Mouse (Mus musculus): ENCODE results near the gene Gpank1. TPM values are rescaled to one million over a fixed set of nuclear protein-coding genes. Genes with fewer than 3 reads are reported as not detected.
A peak's percentile ranks its signal among the peaks of the same experiment; 100 is the strongest.

Gene Gpank1
- total and polyA plus RNA-seq, 3 experiments = 6.8 to 9.5 (median 8.5) TPM

DNA sequence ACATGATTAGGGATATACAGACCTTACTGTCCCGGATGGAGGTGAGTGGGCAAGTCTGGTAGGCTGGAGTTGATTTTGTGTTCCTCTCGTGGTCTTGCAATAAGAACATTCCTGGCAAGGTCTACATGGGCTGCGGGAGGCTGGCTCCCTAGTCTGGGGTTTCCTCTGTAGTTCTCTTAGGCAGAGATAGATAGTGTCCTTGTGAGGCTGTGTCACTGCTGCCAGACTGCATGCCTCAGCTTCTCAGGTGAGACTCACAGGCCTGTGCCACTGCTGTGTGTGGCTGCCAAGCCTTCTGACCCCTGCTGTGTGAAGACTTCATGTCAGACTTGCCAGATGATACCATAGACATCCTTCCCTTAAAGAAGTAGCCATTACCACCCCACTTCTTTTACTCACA lies 18.0 kb downstream of the Gpank1 start:
- Histone ChIP-seq H3K9ac (ENCODE audit: low read depth, low read length) (no peak overlapping the region), H3K27ac (no peak overlapping the region), H3K4me3 (no peak overlapping the region), H3K79me2 (replicated peaks; ENCODE audit: control insufficient read depth, insufficient read depth, low read length) (peaks cover 6% of the 10 kb centered on the region), H3K27me3 (ENCODE audit: control insufficient read depth, insufficient read depth, low read length) (no peaks in the 10 kb centered on the region), H3K4me1 (ENCODE audit: control insufficient read depth, insufficient read depth, low read length) (peaks cover 3% of the 10 kb centered on the region), H3K36me3 (ENCODE audit: control insufficient read depth, insufficient read depth, low read length) (no peaks in the 10 kb centered on the region; the same call in 1 of the 2 replicates)
- no peak for TF ChIP-seq CTCF (IDR thresholded peaks at IDR 0.05)
- TF ChIP-seq EP300 (IDR thresholded peaks at IDR 0.05; ENCODE audit: insufficient read depth, low read depth, low read length) = no peak
- no peak for TF ChIP-seq POLR2A (IDR thresholded peaks at IDR 0.05; ENCODE audit: insufficient read depth, low read depth, low read length)
- 85% methylated on average over 3 of the region's 3 CpGs for whole genome bisulfite sequencing
- DNase-seq = no peak
- intact Hi-C loops (cut with DNase I) = no loop called here

DNA sequence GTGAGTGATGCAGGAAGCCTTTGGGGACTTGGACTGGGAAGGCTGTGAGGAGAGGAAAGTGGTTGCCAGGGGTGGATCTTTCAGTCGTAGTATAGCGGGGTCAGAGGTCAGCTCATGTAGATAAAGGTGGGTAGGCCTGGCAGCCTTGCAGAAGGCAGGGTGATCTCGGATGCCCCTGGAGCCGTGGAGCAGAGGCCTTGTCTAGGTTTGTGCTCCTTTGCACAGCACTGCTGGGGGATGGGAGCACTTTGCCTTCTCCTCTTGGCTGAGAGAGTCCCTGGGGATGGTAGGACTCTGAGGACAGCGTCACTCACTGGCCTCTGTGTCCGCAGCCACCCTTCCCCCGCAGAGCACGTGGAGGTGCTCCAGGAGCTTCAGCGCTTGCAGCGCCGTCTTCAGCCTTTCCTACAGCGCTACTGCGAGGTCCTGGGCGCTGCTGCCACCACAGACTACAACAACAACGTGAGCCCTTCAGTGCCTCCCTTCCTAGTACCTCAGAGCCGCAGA lies 19.3 kb downstream of the Gpank1 start:
- TF ChIP-seq EP300 (IDR thresholded peaks at IDR 0.05; ENCODE audit: insufficient read depth, low read depth, low read length) (no peak), CTCF (IDR thresholded peaks at IDR 0.05) (no peak), POLR2A (IDR thresholded peaks at IDR 0.05; ENCODE audit: insufficient read depth, low read depth, low read length) (no peak)
- no peak overlapping the region for H3K27ac ChIP-seq
- intact Hi-C loops (cut with DNase I) = no loop called here
- no peaks in the 10 kb centered on the region; the same call in 1 of the 2 replicates for H3K36me3 ChIP-seq (ENCODE audit: control insufficient read depth, insufficient read depth, low read length)
- no peaks in the 10 kb centered on the region for H3K27me3 ChIP-seq (ENCODE audit: control insufficient read depth, insufficient read depth, low read length)
- H3K9ac ChIP-seq (ENCODE audit: low read depth, low read length) = no peak overlapping the region
- DNase-seq = no peak
- peaks cover 3% of the 10 kb centered on the region for H3K4me1 ChIP-seq (ENCODE audit: control insufficient read depth, insufficient read depth, low read length)
- H3K4me3 ChIP-seq = no peak overlapping the region
- peaks cover 6% of the 10 kb centered on the region for H3K79me2 ChIP-seq (replicated peaks; ENCODE audit: control insufficient read depth, insufficient read depth, low read length)
- 65% methylated on average over 16 of the region's 16 CpGs for WGBS

DNA sequence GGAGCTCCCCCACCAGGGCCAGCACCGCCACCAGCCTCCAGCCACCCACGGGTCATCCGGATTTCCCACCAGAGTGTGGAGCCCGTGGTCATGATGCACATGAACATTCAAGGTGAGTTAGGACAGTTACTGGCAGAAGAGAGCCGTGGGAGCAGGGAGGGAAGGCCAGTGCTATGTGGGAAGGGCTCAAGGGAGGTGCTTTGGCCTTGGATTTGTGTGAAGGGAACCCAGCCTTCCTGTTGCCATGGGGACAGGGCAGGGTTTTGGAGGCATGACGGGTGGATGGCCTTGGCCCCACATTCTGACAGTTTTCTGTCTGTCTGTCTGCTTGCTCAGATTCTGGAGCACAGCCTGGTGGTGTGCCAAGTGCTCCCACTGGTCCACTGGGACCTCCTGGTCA lies 20.7 kb downstream of the Gpank1 start:
- H3K36me3 ChIP-seq (ENCODE audit: control insufficient read depth, insufficient read depth, low read length) = no peaks in the 10 kb centered on the region; the same call in 1 of the 2 replicates
- H3K9ac ChIP-seq (ENCODE audit: low read depth, low read length) = no peak overlapping the region
- no peaks in the 10 kb centered on the region for H3K27me3 ChIP-seq (ENCODE audit: control insufficient read depth, insufficient read depth, low read length)
- DNase-seq = no peak
- intact Hi-C loops (cut with DNase I) = loop anchor here (1.0 kb wide), 1 partner anchor 10 kb away; no protein-coding TSS in a partner anchor
- H3K4me1 ChIP-seq (ENCODE audit: control insufficient read depth, insufficient read depth, low read length) = no peaks in the 10 kb centered on the region
- H3K4me3 ChIP-seq = no peak overlapping the region
- no peak for TF ChIP-seq POLR2A (IDR thresholded peaks at IDR 0.05; ENCODE audit: insufficient read depth, low read depth, low read length)
- no peak for TF ChIP-seq CTCF (IDR thresholded peaks at IDR 0.05)
- TF ChIP-seq EP300 (IDR thresholded peaks at IDR 0.05; ENCODE audit: insufficient read depth, low read depth, low read length) = no peak
- peaks cover 4% of the 10 kb centered on the region; the same call in 1 of the 2 replicates for H3K79me2 ChIP-seq (replicated peaks; ENCODE audit: control insufficient read depth, insufficient read depth, low read length)
- WGBS = 83% methylated on average over 6 of the region's 6 CpGs
- no peak overlapping the region for H3K27ac ChIP-seq

DNA sequence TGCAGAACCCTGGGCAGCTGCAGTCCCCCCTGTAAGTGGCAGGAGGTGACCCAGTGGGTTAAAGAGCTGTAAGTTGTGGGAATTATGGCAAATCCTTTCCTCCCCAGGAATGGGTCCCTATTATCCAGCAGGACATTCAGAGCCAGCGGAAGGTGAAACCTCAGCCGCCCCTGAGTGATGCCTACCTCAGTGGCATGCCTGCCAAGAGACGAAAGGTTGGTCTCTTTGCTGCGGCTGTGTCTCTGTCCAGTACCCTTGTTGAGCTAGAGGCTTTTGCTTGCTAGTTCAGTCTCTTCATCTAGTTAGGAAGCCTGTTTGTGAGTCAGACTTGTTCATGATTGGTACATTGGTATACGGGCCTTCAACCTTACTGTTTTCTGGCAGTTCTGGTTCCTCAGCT lies 24.9 kb downstream of the Gpank1 start:
- TF ChIP-seq POLR2A (IDR thresholded peaks at IDR 0.05; ENCODE audit: insufficient read depth, low read depth, low read length) (no peak), EP300 (IDR thresholded peaks at IDR 0.05; ENCODE audit: insufficient read depth, low read depth, low read length) (no peak), CTCF (IDR thresholded peaks at IDR 0.05) (no peak)
- Histone ChIP-seq H3K9ac (ENCODE audit: low read depth, low read length) (no peak overlapping the region), H3K4me3 (no peak overlapping the region), H3K4me1 (ENCODE audit: control insufficient read depth, insufficient read depth, low read length) (no peaks in the 10 kb centered on the region), H3K27me3 (ENCODE audit: control insufficient read depth, insufficient read depth, low read length) (no peaks in the 10 kb centered on the region), H3K36me3 (ENCODE audit: control insufficient read depth, insufficient read depth, low read length) (peaks cover 2% of the 10 kb centered on the region; the same call in 1 of the 2 replicates), H3K27ac (no peak overlapping the region), H3K79me2 (replicated peaks; ENCODE audit: control insufficient read depth, insufficient read depth, low read length) (no peaks in the 10 kb centered on the region)
- 86% methylated on average over 5 of the region's 5 CpGs for WGBS
- DNase-seq = no peak
- intact Hi-C loops (cut with DNase I) = no loop called here

DNA sequence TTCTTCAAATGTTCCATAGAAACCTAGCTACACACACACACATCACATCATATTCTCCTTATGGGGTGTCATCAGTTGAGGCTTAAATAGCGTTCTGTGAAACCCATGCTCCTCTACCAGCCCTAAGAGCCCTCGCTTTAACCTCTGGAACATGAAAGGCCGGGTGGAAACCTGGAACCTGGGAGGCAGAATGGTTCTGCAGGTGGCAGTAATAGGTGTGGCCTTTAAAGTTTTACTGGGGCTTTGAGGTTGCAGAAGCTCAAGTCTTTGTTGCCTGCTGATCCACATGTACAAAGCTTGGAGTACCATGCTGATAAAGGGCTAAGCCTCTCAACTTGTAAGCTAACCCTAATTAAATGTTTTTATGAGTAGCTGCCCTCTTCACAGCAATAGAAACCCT lies 26.1 kb downstream of the Gpank1 start:
- H3K79me2 ChIP-seq (replicated peaks; ENCODE audit: control insufficient read depth, insufficient read depth, low read length) = no peaks in the 10 kb centered on the region
- TF ChIP-seq EP300 (IDR thresholded peaks at IDR 0.05; ENCODE audit: insufficient read depth, low read depth, low read length) (no peak), POLR2A (IDR thresholded peaks at IDR 0.05; ENCODE audit: insufficient read depth, low read depth, low read length) (peak; percentile 31; the same call in 1 of the 2 replicates)
- H3K27ac ChIP-seq = no peak overlapping the region
- H3K4me3 ChIP-seq = no peak overlapping the region
- peaks cover 2% of the 10 kb centered on the region; the same call in 1 of the 2 replicates for H3K36me3 ChIP-seq (ENCODE audit: control insufficient read depth, insufficient read depth, low read length)
- intact Hi-C loops (cut with DNase I) = no loop called here
- H3K9ac ChIP-seq (ENCODE audit: low read depth, low read length) = no peak overlapping the region
- WGBS = 67% methylated on average over 3 of the region's 3 CpGs
- no peaks in the 10 kb centered on the region for H3K27me3 ChIP-seq (ENCODE audit: control insufficient read depth, insufficient read depth, low read length)
- no peak for DNase-seq
- H3K4me1 ChIP-seq (ENCODE audit: control insufficient read depth, insufficient read depth, low read length) = no peaks in the 10 kb centered on the region

DNA sequence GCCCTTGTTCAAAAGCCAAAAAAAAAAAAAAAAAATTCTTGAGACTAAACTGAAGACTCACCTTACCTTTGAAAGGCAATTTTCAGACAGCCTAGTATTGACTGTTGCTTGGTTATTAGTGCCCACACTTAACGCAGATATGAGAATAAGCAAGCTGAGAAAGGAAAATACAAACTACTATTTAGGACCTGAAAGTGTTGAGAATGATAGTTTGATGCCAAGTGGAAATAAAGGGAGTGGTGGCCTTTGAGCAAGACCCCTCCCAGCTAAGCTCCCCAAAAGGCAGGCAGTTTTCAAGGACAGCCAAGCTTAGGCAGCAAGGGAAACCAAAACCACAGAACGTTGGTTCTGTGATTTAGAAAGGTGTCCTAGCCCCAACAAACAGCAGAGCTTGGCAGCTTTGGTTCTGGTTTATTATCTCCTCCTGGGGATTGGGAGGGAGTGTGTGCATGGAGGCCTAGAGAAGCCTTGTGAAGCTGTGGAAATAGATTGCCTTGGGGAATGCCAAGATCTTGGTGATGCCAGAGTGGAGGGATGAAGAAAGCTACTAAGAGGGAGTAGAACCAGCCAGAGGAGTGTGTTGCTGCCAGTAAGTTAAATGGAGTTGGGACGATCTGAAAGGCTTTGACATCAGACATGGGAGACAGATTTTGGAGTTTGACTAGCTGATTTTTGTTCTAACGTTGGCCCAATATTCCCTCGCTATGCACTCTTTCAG lies 26.8 kb downstream of the Gpank1 start:
- TF ChIP-seq CTCF (IDR thresholded peaks at IDR 0.05) = no peak
- TF ChIP-seq EP300 (IDR thresholded peaks at IDR 0.05; ENCODE audit: insufficient read depth, low read depth, low read length) = peak; percentile 32; the same call in 1 of the 2 replicates
- no peak for TF ChIP-seq POLR2A (IDR thresholded peaks at IDR 0.05; ENCODE audit: insufficient read depth, low read depth, low read length)
- H3K27ac ChIP-seq = no peak overlapping the region
- intact Hi-C loops (cut with DNase I) = no loop called here
- H3K9ac ChIP-seq (ENCODE audit: low read depth, low read length) = no peak overlapping the region
- H3K27me3 ChIP-seq (ENCODE audit: control insufficient read depth, insufficient read depth, low read length) = no peaks in the 10 kb centered on the region
- WGBS = 63% methylated on average over 5 of the region's 5 CpGs
- DNase-seq = no peak
- no peaks in the 10 kb centered on the region for H3K79me2 ChIP-seq (replicated peaks; ENCODE audit: control insufficient read depth, insufficient read depth, low read length)
- no peaks in the 10 kb centered on the region for H3K4me1 ChIP-seq (ENCODE audit: control insufficient read depth, insufficient read depth, low read length)
- peaks cover 2% of the 10 kb centered on the region; the same call in 1 of the 2 replicates for H3K36me3 ChIP-seq (ENCODE audit: control insufficient read depth, insufficient read depth, low read length)
- no peak overlapping the region for H3K4me3 ChIP-seq

Data from heart, adult 2 months (tissue).